Mouse (Mus musculus) lung, postnatal 4 days (tissue): Measurements from ENCODE around the gene Fam24a.
A peak's percentile ranks its signal among the peaks of the same experiment; 100 is the strongest.

Experiments
- DNase-seq, 2 experiments: peaks; one replicate each; pipeline ENCODE4 v3.0.0; 2021

The Fam24a gene

GRCm38 (mm10) chr7:131333564-131333963 lies at the start of gene Fam24a:
TSS of gene Fam24a (plus strand) at chr7:131333864.
- no peak for DNase-seq

- DNase-seq: peak in 1 of 2 experiments; percentile 6
Observed at GRCm38 (mm10) chr7:131297151-131297550, 36.5 kb upstream of the Fam24a start.

DNA sequence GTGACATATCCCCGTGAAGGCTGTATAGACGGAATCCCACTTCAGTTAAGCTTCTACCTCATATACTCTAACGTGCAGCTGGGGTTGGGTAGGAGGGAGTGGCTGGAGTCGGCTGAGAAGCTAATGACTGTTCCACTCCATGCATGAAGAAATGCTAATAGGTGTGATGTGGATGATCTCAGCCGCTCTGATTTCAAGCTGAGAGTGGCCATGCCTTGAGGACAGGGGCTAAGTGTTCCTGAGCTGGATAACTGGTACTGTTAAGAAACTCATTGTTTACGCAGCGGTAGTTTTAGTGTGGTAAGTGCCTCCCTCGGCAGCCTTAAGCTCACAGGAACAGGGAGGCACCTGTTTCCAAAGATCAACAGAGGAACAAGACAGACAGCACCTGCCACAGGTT lies 30.3 kb upstream of the Fam24a start:
- peak in 1 of 2 experiments; percentile 29 for DNase-seq

DNA sequence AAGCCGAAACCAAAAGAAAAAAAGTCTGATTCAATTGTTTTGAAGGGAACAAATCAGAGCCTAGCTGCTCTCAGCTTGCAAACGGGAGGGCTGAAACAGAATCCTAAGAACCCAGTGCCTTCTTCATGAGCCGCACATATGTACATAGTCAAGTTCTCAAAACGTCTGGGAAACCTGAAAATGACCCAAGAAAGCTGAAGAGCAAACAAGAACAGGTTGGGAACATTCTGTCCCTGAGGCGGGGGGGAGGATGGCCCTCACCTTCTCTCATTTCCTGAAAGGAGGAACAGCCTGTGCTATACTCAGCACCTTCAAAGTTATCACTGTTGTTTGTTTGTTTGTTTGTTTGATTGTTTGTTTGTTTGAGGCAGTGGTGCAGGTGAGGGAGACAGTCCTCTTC lies 26.9 kb upstream of the Fam24a start:
- no peak for DNase-seq

GRCm38 (mm10) chr7:131314493-131314892 lies 19.2 kb upstream of the Fam24a start:
- no peak for DNase-seq

DNA sequence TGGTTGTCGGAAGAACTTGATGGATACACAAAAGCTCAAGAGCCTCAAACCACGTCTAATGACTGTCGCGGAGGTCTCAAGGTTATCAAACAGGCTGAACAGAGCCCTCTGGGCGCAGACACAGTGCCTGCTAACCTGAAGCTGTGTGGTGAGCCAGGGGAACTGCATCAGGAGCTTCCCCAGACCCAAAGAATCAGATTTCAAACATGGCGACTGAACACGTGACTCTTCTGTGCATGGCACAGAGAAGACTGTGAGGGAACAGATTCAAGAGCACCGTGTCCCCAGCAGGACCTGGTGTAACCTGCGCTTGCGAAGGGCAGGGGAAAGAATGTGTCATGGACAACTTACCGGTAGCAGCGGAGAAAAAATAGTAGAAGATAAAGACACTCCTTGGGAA lies 16.1 kb upstream of the Fam24a start:
- DNase-seq: no peak

GRCm38 (mm10) chr7:131318340-131318739 lies 15.3 kb upstream of the Fam24a start:
- no peak for DNase-seq

DNA sequence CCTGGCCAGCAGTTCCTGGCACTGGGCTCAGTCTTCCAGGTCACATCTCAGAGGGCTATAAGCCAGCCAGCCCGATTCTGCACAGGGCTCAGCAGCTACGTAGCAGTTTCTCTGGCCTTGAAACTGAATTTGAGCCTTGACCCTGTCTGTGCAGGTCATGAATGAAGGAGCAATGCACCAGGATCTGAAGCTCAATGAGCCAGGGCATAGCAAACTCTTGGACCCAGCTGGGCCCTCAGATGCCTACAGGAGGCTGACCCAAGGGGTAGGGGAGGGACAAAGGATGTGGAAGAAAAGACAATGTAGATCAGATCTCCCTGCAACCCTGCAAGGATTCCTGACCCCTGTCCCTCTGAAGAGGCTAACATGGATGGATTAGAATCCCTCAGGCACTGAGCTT lies 11.5 kb upstream of the Fam24a start, which contains the start of gene Cuzd1:
Gene Cuzd1 (minus strand): TSS at position 101 of the 400 bp plus-strand sequence.
- DNase-seq: no peak

DNA sequence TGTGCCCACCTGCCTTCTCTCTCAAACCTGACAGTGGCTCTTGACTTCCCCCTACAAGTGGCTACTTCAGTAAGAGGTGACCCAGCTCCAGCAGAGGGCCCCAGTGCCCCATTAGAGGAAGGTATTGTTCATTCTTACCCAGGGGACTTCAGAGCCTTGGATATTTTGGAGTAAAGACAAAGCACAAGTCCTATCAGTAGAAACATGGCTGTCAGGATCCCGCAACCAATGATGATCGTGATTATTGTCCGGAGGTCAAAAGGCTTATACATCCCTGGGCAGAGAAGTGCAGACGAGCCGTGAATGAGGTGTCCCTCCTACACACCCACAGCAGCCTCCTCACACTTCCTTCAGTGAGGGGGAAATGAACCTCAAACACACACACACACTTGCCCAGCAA lies 6.6 kb upstream of the Fam24a start:
- no peak for DNase-seq

- DNase-seq: no peak
Observed at GRCm38 (mm10) chr7:131329416-131329815, 4.2 kb upstream of the Fam24a start, which contains the start of gene Fam24b. TSS of gene Fam24b (minus strand) at chr7:131329516.

GRCm38 (mm10) chr7:131331688-131332087 lies 2.0 kb upstream of the Fam24a start:
- no peak for DNase-seq

- no peak for DNase-seq
Observed at GRCm38 (mm10) chr7:131337502-131338068, 3.9 kb downstream of the Fam24a start.

GRCm38 (mm10) chr7:131345856-131346541 lies 12.3 kb downstream of the Fam24a start:
- no peak for DNase-seq

- no peak for DNase-seq
Observed at GRCm38 (mm10) chr7:131356105-131356504, 22.4 kb downstream of the Fam24a start.

GRCm38 (mm10) chr7:131362269-131362614 lies 28.6 kb downstream of the Fam24a start:
- DNase-seq: no peak

GRCm38 (mm10) chr7:131362615-131363300 lies 29.1 kb downstream of the Fam24a start, which contains the start of gene 2310057M21Rik:
TSS of gene 2310057M21Rik (minus strand) at chr7:131362759.
- DNase-seq: peak; percentile 94 to 96

GRCm38 (mm10) chr7:131364131-131364530 lies 30.5 kb downstream of the Fam24a start:
- no peak for DNase-seq

DNA sequence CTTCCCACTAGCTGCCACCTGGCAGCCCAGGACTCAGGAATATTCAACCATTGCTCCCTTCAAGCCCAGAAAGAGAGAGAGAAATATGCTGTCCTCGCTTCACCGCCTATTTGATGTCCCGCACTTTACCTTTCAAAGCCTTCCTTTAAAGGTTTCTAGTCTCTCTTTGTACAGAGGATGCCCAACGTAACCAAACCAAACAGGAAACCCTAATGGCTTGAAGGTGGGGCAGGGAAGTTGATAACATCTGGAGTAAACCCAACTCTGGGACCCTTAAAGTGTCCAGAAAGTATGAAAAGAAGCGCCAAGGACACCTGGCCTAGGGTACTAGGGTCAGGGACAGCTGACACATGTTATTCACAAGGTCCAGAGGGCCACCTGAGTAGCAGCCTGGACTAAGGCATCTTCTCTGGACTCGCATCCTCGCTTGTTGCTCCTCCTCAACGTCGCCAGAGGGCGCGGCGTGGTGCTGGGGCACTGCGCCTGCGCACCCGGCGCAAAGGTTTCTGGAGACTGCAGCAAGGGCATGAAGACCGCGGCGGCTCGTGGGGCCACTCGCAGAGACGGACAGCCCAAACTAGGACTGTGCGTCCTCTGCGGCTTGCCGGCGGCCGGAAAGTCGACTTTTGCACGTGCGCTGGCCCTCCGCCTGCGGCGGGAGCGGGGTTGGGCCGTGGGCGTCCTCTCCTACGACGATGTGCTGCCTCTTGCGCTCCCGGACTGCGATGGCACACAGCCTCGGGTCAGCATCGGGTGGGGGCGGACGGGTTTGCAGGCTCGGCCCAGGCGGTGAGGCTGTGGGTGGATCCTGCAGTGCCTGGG lies 37.2 kb downstream of the Fam24a start, which contains the start of gene Pstk:
Gene Pstk (plus strand): TSS at position 494 of the 822 bp plus-strand sequence.
- DNase-seq: peak; percentile 92 to 94

DNA sequence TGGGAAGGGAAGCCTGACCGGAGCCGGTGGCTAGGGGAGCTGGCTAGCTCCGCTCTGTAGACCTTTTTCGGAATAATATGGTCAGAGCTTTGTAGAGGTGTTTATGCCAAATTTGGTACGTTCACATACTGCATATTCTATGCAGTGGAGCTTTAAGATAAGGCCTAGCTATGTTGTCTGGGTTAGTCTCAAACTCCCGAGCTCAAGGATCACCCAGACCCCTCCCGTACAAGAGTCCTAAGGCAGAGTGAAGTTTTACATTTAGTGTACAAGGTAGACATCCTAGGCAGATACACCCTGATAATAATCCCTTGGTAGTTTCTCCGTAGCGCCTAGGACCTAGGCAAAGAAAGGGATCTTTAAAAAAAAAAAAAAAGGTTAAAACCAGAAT lies 37.8 kb downstream of the Fam24a start:
- no peak for DNase-seq

GRCm38 (mm10) chr7:131371880-131372651 lies 38.4 kb downstream of the Fam24a start:
- DNase-seq: no peak
